Mouse (Mus musculus) monocyte, adult 5-6 weeks (primary cell): Measurements from ENCODE around the gene Gm5134. TPM values are rescaled to one million over a fixed set of nuclear protein-coding genes. Genes with fewer than 3 reads are reported as not detected.

Experiments
- ATAC-seq: fragments of 153-309, 156-312 bp; replicated peaks from 2 replicates; pipeline ENCODE4 v1.8.0; 2017; ENCODE audit warnings: mild to moderate bottlenecking; ENCODE audit not compliant: low TSS enrichment, insufficient number of reproducible peaks, severe bottlenecking, poor library complexity, low FRiP score
- total RNA-seq: library from RNA; stranded (forward); fragments of 200-1000, 200-491, 200-594 nt; gene quantifications from 3 replicates; pipeline ENCODE4 v1.2.3, GENCODE M21; 2017

Gm5134 gene
- total RNA-seq, result 0.10 to 0.53 TPM in 2 of 3 replicates, not detected in the other

DNA sequence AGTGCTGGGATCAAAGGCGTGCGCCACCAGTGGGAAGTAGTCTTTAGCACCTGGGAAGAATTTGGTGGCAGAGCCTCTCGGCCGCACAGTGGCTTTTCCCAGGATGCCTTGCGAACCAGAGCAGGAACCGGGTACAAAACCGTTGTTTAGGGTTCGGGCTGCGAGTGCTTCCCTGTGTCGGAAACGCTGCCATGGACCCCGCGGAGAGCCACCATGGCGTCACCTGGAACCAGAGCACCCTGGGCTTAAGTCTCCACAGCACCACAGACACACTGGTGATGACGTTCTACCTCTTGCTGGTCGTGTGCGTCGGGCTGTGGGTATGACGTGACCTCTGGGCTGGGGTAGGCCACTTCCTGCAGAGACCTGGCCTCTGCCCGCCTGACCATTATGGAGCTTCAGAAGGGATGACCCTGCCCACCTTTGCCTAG lies at the start of gene Gm5134:
TSS of gene Gm5134 (plus strand) at position 134 of the 431 bp plus-strand sequence.
- peak; percentile 41; the same call in 1 of the 2 replicates for ATAC-seq

DNA sequence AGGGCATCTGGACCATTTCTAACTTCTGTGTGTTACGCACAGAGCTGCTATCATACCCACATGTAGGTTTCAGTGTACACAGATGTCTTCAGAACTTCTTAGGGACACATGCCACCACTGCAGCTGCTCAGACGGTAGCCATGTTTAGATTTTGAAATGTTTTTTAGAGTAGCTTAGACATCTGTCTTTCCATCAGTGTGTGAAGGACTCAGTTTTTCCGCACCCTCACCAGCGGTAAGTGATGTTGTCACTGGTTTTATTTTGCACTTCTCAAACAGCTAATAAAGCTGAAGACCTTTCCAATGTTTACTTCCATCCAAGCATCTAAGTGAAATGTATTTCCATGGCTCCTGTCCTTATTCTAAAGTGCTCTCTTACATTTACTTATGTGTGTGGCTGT lies 47.4 kb upstream of the Gm5134 start:
- no peak for ATAC-seq

DNA sequence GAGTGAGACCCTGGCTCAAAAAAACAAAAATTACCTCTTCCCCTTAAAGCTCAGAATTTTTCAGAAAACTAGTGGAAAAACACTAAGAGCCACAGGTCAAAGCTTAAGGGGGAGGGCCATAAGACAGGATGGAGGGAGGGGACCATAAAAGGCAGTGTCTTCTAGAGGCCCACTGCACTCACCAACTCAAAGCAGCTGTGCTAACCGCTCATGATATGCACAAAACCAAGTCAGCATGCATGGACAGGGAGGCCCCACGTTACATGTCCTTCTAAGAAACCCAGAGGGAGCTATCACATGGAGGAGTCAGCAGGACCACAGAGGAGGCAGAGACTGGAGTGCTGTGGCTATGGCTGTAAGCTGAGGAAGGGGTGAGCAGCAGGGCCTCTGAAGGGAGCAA lies 43.6 kb upstream of the Gm5134 start:
- no peak for ATAC-seq

DNA sequence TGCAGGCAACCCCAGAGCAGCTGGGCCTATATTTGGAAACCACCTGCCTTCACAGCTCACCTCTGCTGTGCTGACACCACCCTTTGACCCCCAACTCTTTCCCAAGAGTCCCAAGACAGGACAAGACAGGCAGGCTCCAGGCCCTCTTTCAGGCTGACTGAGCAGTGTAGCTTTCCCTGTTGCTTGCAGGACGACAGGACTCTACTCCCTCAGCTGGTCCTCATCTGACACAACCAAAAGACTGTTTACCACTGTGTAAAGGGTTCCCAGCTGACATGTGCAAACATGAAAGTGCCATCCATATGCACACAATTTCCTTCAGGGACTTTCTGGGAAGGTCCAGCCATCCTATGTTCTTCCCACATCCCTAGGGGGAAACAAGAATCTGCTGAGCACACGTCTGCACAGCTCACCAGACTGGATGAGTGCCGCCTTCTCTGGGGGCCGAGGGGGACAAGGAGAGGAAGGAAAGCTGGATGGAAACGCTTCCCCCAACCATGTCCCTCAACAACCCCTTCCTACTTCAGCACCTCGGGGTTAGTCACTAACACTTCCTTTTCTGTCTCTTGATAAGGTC lies 41.2 kb upstream of the Gm5134 start:
- no peak for ATAC-seq

DNA sequence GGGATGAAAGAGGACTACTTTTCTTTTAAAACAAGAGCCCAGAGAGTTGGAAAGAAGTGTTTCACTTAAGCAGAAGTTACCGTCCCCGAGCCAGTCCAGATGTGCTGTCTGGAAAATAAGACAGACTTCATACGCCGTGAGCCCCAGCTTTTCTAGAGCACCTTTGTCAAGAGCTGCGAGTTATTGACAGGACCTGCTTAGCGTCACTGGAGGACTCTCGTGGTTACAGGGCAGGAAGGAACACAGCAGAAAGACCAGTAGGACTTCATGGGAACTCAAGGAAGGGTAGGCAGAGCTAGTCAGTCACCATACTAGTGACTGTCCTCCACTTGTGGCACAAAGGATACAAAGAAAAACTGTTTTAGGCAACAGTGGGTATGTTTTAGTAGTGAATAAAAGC lies 38.8 kb upstream of the Gm5134 start:
- no peak for ATAC-seq

DNA sequence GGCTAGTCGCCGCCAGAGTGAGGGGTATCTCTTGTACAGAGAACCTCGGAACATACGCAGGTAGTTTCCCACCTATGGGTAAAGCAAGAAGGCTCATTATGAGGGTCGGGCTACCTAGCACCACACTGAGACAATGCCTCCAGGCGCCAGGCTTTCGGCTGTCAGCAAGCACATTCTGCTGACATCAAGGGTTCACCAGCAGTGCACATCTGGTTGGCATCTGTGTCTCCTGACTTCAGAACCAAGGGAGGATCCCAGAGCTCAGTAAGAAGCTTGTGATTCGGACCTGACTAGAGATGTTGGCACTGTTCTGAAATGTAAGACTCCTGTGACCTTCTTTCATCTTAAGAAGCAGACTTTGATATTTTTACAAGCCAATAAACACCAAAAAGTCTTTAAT lies 37.5 kb upstream of the Gm5134 start:
- ATAC-seq, result no peak

DNA sequence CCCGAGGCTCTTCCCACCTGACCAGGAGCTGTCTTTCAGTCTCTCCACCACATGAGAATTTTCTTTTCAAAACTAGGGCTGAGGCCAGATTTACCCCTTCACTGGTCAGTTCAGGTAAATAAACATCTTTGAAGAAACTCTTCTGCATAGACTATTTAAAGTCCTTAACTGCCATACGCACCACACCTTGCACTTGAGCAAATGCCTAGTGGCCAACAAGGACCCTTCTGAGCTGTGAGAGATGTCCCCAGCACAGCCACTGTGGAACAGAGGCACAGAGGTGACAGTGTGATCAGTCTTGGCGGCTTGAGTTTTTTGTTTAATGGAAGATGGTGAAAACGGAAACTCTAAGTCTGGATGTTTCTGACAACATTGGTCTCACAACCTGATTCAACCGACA lies 35.3 kb upstream of the Gm5134 start:
- no peak for ATAC-seq

DNA sequence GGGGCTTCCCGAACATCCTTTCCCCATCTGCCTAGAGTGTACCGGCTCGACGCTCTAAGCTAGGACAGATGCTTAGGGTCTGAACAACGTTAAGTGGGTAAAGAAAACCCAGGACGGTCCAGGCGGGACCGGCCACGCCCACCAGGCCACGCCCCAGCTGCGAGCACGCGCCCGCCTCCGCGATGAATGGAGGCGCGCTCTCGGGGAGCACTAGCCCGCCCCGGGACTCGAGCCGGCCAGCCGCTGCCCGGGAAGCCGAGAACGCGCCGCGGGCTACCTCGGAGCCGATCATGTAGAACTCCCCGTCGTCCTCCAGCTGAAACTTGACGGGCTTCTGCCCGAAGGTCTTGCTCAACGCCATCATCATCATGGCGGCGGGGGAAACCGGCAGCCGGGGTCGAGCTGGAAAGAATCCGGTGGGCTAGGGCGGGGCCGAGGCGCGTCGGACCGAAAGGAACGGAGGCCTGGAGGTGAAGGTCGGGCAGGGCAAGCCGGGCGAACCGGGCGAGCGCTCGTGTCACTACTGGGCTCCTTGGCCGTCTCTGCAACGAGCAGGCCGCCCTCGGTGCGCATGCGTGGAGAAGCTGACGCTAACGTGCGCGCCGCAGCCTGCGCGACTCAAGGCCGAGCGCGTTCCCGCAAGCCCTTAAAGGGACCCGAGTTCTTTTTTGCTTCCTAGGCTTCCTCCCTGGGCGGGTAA lies 33.1 kb upstream of the Gm5134 start, which contains the start of gene Smarcb1:
TSS of gene Smarcb1 (minus strand) at position 592 of the 700 bp plus-strand sequence.
- peak; percentile 77 for ATAC-seq

DNA sequence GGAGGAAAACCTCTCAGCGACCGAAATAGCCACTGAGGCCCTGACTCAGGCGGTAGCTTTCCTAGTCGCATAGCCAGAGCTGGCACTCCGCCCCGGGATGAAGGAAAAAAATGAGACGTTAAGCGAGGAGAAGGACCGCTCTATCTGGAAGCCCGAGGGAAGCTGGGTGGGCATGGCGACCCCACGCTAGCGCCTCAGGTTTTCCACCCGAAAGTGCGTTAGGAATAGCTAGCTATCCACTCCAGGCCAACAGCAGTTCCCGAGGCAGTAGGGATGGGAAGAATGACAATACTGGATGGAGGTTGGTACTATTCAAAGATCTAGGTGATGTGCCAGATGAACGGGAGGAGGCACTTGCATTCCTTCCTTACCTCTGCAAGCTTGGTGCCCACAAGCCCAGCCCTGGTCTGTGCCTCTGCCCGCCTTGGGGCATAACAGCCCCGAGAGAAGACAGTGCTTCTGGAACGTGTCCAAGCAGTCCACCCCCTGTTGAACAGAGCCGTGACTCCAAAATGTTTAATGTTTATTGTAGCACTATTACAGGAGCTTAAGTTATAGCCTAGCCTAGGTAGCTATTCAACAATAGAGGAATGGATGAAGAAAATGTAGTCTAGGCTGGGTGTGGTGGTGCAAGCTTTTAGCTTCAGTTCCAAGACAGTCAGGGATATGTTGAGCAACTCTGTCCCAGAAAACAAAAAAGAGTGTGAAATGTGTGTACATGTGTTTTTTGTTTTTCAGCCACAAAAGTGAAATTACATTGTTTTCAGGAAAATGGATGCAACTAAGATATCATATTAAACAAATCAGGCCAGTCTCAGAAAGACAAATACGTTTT lies 32.4 kb upstream of the Gm5134 start:
- ATAC-seq, result no peak

DNA sequence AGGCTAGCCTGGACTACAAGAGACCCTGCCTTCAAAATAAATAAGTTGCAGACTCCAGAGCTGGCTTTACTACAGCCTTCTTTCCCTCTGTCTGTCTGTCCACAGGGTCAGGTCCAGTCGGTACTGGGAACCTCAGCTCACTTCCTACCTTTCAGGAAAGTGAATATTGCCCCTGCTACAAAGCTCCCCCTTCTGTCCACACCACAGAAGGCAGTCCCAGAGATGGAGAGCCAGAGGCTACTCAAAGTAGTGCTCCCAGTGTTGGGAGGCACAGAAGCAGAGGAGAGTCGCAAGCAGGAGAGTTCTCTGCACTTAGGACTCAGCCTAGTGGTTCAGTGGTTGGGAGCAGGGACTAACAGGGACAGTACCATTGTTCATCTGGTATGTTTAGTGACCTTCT lies 30.0 kb upstream of the Gm5134 start:
- no peak for ATAC-seq

DNA sequence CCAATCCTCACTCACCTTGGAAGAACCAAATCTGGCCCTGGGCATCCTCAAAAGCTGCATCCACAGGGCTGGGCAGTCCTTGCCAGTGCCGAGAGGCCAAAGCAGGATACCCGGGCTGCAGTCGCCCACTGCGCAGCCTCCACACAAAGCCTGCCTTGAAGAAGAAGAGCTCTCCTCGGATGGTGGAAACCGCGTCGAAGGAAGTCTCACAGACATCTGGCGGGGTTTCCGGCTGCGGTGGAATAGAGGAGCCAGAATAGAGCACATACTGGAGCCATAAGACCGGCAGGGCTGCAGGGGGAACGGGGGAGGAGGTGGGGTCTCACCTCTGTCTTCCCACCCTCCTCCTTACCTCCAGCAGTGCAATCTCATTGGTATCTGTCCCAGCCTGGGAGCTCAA lies 27.9 kb upstream of the Gm5134 start:
- ATAC-seq, result no peak

DNA sequence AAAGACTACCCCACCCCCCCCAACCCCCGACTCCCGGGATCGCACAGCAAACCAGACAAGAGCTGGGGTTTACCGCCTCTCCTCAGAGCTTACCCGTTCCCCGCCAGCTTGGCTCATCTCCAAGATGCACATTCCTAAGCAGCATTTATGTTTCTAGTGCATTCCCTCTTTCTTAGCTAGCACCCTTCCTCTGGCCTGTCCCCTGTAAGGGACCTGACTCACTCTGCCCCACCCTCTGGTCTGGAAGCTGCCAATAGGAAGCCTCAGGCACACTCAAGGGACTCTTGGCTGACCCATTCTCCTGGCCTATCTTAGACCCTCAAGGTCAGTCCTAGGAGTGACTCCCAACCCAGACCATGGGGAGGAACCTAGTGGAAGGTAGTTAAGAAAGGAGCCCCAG lies 24.0 kb upstream of the Gm5134 start:
- no peak for ATAC-seq

DNA sequence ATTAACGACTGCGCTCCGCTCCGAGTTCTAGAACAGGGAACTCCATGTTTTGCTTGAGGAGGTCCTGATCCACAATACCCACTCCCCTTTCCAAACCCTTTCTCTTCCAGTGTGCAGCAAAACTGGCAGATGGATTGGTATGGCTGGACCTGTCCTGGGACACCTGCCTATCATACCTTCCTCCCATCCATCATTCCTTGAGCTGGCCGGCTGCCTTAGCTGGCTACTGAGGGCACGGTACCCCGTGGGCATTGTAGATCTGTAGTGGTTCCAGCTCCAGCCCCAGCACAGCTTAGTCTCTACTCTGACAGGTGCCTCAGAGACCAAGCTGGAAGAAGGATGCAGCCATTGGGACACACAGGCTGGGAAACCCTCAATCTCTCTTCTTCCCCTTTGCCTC lies 23.0 kb upstream of the Gm5134 start:
- no peak for ATAC-seq

DNA sequence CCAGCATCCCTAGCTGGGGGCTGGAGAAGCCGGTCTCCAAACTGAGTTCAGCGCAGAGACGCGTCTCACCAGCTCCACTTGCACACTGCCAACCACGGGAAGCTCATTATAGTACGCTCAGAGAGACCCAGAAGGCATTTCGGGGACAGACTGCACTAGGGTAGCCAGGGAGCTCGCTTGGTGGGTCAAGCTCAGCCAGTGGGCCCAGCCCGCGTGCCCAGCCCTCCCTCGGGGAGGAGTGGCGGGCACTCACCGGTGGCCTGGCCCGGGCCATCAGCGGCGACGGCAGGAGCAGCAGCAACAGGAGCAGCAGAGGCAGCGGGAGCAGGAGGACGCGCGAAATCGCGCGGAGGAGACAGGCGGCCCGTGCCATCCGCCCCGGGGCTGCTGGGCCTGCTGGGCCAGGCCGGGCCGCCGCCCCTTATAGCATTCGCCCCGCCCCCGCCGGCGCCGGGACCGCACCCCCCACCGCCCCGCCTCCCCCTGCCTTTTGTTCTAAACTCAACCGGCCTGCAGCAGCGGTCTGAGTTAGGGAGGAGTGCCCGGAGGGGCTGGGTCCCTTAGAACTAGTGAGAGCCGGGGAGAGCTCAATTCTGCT lies 22.1 kb upstream of the Gm5134 start:
- no peak for ATAC-seq

DNA sequence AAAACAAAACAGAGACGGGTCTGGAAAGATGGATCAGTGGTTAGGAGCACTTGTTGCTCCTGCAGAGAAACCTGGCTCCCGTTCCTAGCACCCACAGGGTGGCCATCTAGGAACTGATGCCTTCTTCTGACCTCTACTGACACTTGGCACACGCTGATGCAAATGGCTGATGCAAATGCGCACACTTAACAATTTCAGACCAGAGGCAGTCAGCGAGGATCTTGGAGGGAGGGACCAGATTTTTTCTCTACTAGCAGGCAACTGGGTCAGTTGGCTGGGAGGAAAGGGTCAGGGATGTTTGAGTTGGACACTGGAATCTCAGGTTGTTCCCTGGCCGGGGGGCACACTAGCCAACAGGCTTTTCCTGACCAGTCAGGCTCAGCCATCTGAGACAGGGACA lies 21.4 kb upstream of the Gm5134 start, which contains the start of gene Chchd10:
TSS of gene Chchd10 (plus strand) at position 240 of the 400 bp plus-strand sequence.
- no peak for ATAC-seq

DNA sequence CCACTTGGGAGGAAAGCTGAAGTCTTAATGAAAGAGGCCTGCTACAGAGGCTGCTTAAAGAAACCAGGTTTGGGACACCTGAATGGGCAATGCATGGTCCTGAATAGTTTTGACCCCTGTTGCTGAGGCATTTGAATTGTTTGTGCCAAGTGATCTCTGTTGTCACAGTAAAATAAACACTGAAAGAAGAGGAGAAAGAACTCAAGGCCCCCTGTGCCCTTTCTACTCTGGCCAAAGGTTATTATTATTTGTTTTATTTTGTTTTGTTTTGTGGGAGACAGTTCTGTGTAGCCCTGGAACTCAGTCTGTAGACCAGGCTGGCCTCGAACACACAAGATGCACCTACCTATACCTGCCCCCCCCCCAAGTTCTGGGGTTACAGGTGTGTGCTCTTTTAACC lies 19.3 kb upstream of the Gm5134 start:
- ATAC-seq, result no peak

DNA sequence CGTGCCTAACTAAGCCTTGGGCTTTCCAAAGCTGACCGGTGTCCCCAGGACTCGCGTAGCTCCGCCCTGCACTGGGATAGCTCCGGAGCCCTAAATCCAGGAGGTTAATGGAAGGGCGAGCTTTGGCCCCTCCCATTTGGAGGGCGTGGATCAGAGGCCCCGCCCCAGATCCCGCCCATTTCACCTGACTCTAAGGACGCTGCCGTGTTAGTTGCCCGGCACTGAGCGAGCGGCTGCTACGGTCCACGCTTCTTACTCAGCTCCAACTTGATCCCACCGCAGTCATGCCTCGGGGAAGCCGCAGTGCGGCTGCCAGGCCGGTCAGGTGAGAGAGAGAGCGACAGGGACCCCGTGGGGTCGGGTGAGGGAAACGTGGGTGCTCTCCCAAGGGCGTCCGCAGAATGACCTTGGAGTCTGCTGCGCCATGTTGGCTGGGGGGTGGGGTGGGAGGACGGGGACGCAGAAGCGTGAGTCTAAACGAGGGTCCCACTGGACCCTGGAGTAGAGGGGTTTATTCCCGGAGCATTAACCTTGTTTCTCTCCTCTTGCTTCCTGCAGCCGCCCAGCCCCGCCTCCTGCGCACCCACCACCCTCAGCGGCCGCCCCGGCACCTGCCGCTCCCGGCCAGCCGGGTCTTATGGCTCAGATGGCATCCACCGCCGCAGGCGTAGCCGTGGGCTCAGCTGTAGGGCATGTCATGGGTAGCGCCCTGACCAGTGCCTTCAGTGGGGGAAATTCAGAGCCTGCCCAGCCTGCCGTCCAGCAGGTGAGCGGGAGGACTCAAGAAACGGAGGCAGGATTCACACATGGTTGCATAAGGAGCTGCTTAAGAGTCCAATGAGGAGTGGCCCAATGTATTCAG lies 18.4 kb upstream of the Gm5134 start, which contains the start of gene Mmp11:
TSS of gene Mmp11 (minus strand) at position 817 of the 862 bp plus-strand sequence.
- ATAC-seq, result peak; percentile 66

DNA sequence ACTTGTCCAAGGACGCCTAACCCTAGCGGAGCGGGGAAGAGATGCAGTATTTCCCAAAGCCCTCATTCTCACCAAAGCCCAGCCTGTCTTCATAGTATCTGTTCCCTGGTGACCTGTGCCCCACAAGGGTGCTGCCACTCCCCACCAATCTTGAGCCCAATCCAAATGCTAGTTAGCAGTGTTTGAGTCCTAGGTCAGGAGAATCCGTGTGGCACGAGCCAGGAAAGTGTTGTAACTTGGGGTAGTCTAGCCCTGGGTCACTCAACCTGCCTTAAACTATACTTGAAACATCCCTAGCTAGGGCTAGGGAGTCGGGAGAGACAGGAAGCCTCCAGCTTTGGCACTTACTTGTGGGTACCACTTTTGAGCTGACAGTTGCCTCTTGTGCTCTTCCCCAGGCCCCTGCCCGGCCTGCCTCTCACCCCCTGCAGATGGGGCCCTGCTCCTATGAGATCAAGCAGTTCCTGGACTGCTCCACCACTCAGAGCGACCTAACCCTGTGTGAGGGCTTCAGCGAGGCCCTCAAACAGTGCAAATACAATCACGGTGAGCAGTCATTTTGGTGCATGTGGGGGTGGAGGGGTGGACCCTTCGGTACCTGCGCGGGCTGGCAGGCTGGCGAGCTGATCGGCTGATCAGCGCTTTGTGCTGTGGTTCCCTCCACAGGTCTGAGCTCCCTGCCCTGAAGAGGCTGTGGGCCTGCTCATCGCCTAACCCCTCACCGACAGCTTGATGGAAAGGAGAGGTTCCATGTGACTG lies 17.2 kb upstream of the Gm5134 start:
- ATAC-seq, result no peak
